Mouse (Mus musculus) activated CD4-positive, CD25-positive, alpha-beta regulatory T cell, adult 9 weeks (primary cell): Measurements from ENCODE around the gene Ptpro. TPM values are rescaled to one million over a fixed set of nuclear protein-coding genes. Genes with fewer than 3 reads are reported as not detected.

ENCODE experiments used
- polyA plus RNA-seq: library from polyadenylated mRNA; unstranded; fragments of 100-300 nt; shearing (Covaris generic); gene quantifications from one replicate; pipeline ENCODE4 v1.2.1, GENCODE M21; 2017

Ptpro gene
- polyA plus RNA-seq, result not detected

DNA sequence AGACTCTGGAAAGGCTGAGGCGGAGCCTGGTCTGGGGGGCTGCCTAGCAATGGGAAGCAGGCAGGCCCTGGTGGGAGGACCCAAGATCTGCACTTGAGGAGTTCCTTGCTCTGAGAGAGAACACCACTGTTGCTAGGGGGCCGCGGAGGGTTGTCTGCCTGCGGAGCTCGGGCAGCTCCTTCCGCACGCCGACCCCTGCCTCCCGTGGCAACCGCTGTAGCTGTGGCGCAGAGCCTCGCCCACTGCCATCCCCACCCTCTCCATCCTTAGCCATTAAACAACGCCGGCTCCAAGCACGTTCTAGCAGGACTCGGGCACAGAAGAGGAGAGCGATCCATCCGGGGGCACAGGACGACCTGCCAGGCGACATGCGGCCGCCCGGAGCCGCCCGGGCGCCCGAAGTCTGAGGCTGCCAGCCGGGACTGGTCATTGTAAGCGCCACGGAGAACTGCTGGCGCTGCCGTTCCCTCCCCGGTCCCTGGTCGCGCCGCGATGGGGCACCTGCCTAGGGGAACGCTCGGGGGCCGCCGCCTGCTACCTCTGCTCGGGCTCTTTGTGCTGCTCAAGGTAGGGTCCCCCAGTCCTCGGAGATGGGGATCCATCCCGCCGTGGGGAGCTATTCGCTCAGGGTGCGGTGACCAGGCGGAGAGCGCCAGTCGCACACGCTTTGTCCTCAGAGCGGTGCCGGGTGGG lies at the start of gene Ptpro:
Gene Ptpro, plus strand, starts transcription at position 126 of the 693 bp plus-strand sequence.

Other genes with a start within 250 kb of the Ptpro start
- gene Rerg, start 81.8 kb upstream of the Ptpro start, polyA plus RNA-seq, result not detected